Mouse (Mus musculus): ENCODE data around the gene Zfp639. TPM values are rescaled to one million over a fixed set of nuclear protein-coding genes. Genes with fewer than 3 reads are reported as not detected.
A peak's percentile ranks its signal among the peaks of the same experiment; 100 is the strongest.

Gene Zfp639
- total and polyA plus RNA-seq, 2 experiments, result 10.8 to 23.6 TPM

GRCm38 (mm10) chr3:32508666-32509324 is 1.3 kb upstream of the Zfp639 start:
- 6% methylated on average over 17 of the region's 17 CpGs for WGBS
- Histone ChIP-seq H3K36me3 (ENCODE audit: control insufficient read depth, insufficient read depth, low read length) (peaks cover 4% of the 10 kb centered on the region; the same call in 1 of the 2 replicates), H3K9ac (ENCODE audit: low read depth, low read length) (no peak overlapping the region), H3K4me3 (ENCODE audit: insufficient read depth, low read depth, low read length) (no peak overlapping the region), H3K79me2 (ENCODE audit: control insufficient read depth, insufficient read depth, low read length) (peaks cover 3% of the 10 kb centered on the region; the same call in 1 of the 2 replicates), H3K27me3 (ENCODE audit: control insufficient read depth, insufficient read depth, low read length) (no peaks in the 10 kb centered on the region), H3K27ac (replicated peaks; ENCODE audit: insufficient read depth, low read depth, low read length) (no peak overlapping the region), H3K4me1 (ENCODE audit: control insufficient read depth, insufficient read depth, low read length) (peaks cover 2% of the 10 kb centered on the region; the same call in 1 of the 2 replicates)
- DNase-seq (ENCODE audit: extremely low read depth, low read depth, low spot score), result peak; percentile 36
- TF ChIP-seq CTCF (IDR thresholded peaks at IDR 0.05; ENCODE audit: low read depth, low read length) (peak; percentile 70), POLR2A (IDR thresholded peaks at IDR 0.05; ENCODE audit: extremely low read depth, insufficient read depth, low read length) (no peak)

- H3K4me1 ChIP-seq (ENCODE audit: control insufficient read depth, insufficient read depth, low read length), result peaks cover 2% of the 10 kb centered on the region; the same call in 1 of the 2 replicates
- H3K9ac ChIP-seq (ENCODE audit: low read depth, low read length), result peak overlapping the region; percentile 83
- DNase-seq (ENCODE audit: extremely low read depth, low read depth, low spot score), result peak; percentile 78
- peaks cover 9% of the 10 kb centered on the region; the same call in 1 of the 2 replicates for H3K36me3 ChIP-seq (ENCODE audit: control insufficient read depth, insufficient read depth, low read length)
- TF ChIP-seq POLR2A (IDR thresholded peaks at IDR 0.05; ENCODE audit: extremely low read depth, insufficient read depth, low read length) (peak; percentile 77; the same call in 1 of the 2 replicates), CTCF (IDR thresholded peaks at IDR 0.05; ENCODE audit: low read depth, low read length) (peak; percentile 95)
- H3K27ac ChIP-seq (replicated peaks; ENCODE audit: insufficient read depth, low read depth, low read length), result peak overlapping the region; percentile 81
- no peaks in the 10 kb centered on the region for H3K27me3 ChIP-seq (ENCODE audit: control insufficient read depth, insufficient read depth, low read length)
- peaks cover 3% of the 10 kb centered on the region; the same call in 1 of the 2 replicates for H3K79me2 ChIP-seq (ENCODE audit: control insufficient read depth, insufficient read depth, low read length)
- peak overlapping the region; percentile 67 for H3K4me3 ChIP-seq (ENCODE audit: insufficient read depth, low read depth, low read length)
- under 1% methylated on average over 66 of the region's 69 CpGs for WGBS
Observed at GRCm38 (mm10) chr3:32510375-32511190, 524 bp downstream of the Zfp639 start.

GRCm38 (mm10) chr3:32511191-32511550 is 1.1 kb downstream of the Zfp639 start:
- Histone ChIP-seq H3K79me2 (ENCODE audit: control insufficient read depth, insufficient read depth, low read length) (peaks cover 3% of the 10 kb centered on the region; the same call in 1 of the 2 replicates), H3K4me3 (ENCODE audit: insufficient read depth, low read depth, low read length) (peak overlapping the region; percentile 67), H3K27ac (replicated peaks; ENCODE audit: insufficient read depth, low read depth, low read length) (peak overlapping the region; percentile 81), H3K27me3 (ENCODE audit: control insufficient read depth, insufficient read depth, low read length) (no peaks in the 10 kb centered on the region), H3K9ac (ENCODE audit: low read depth, low read length) (peak overlapping the region; percentile 83), H3K4me1 (ENCODE audit: control insufficient read depth, insufficient read depth, low read length) (peaks cover 2% of the 10 kb centered on the region; the same call in 1 of the 2 replicates), H3K36me3 (ENCODE audit: control insufficient read depth, insufficient read depth, low read length) (peaks cover 10% of the 10 kb centered on the region; the same call in 1 of the 2 replicates)
- WGBS, result 2% methylated on average over 13 of the region's 13 CpGs
- TF ChIP-seq POLR2A (IDR thresholded peaks at IDR 0.05; ENCODE audit: extremely low read depth, insufficient read depth, low read length) (no peak), CTCF (IDR thresholded peaks at IDR 0.05; ENCODE audit: low read depth, low read length) (no peak)
- DNase-seq (ENCODE audit: extremely low read depth, low read depth, low spot score), result no peak

GRCm38 (mm10) chr3:32512686-32513284 is 2.7 kb downstream of the Zfp639 start:
- H3K27ac ChIP-seq (replicated peaks; ENCODE audit: insufficient read depth, low read depth, low read length), result no peak overlapping the region
- DNase-seq (ENCODE audit: extremely low read depth, low read depth, low spot score), result no peak
- H3K4me1 ChIP-seq (ENCODE audit: control insufficient read depth, insufficient read depth, low read length), result peaks cover 2% of the 10 kb centered on the region; the same call in 1 of the 2 replicates
- TF ChIP-seq CTCF (IDR thresholded peaks at IDR 0.05; ENCODE audit: low read depth, low read length), result no peak
- H3K4me3 ChIP-seq (ENCODE audit: insufficient read depth, low read depth, low read length), result no peak overlapping the region
- 84% methylated on average over 7 of the region's 7 CpGs for WGBS
- H3K79me2 ChIP-seq (ENCODE audit: control insufficient read depth, insufficient read depth, low read length), result peaks cover 3% of the 10 kb centered on the region; the same call in 1 of the 2 replicates
- H3K9ac ChIP-seq (ENCODE audit: low read depth, low read length), result no peak overlapping the region
- no peaks in the 10 kb centered on the region for H3K27me3 ChIP-seq (ENCODE audit: control insufficient read depth, insufficient read depth, low read length)
- peaks cover 19% of the 10 kb centered on the region for H3K36me3 ChIP-seq (ENCODE audit: control insufficient read depth, insufficient read depth, low read length)

- Histone ChIP-seq H3K36me3 (ENCODE audit: control insufficient read depth, insufficient read depth, low read length) (peaks cover 22% of the 10 kb centered on the region), H3K4me3 (ENCODE audit: insufficient read depth, low read depth, low read length) (no peak overlapping the region), H3K27me3 (ENCODE audit: control insufficient read depth, insufficient read depth, low read length) (no peaks in the 10 kb centered on the region), H3K27ac (replicated peaks; ENCODE audit: insufficient read depth, low read depth, low read length) (no peak overlapping the region), H3K4me1 (ENCODE audit: control insufficient read depth, insufficient read depth, low read length) (peaks cover 2% of the 10 kb centered on the region; the same call in 1 of the 2 replicates), H3K9ac (ENCODE audit: low read depth, low read length) (no peak overlapping the region), H3K79me2 (ENCODE audit: control insufficient read depth, insufficient read depth, low read length) (peaks cover 3% of the 10 kb centered on the region; the same call in 1 of the 2 replicates)
- DNase-seq (ENCODE audit: extremely low read depth, low read depth, low spot score), result no peak
- TF ChIP-seq CTCF (IDR thresholded peaks at IDR 0.05; ENCODE audit: low read depth, low read length) (no peak), POLR2A (IDR thresholded peaks at IDR 0.05; ENCODE audit: extremely low read depth, insufficient read depth, low read length) (no peak)
Observed at GRCm38 (mm10) chr3:32513528-32513927, 3.5 kb downstream of the Zfp639 start.
